Mouse (Mus musculus) midbrain, embryonic 12.5 days (tissue): ENCODE data around the gene Copa. TPM values are rescaled to one million over a fixed set of nuclear protein-coding genes. Genes with fewer than 3 reads are reported as not detected.
A peak's percentile ranks its signal among the peaks of the same experiment; 100 is the strongest.

ENCODE experiments used
- ATAC-seq: fragments of 200-750 bp; cut with Nextera tagmentation; 2 replicates; pipeline ENCODE4 v1.8.0; 2017; ENCODE audit warnings: low read depth, moderate TSS enrichment, moderate library complexity; ENCODE audit not compliant: low FRiP score
- H3K27ac ChIP-seq: fragments of 300-500 bp; sonication (generic); replicated peaks from 2 replicates; pipeline ENCODE4 v1.5.1; 2016; ENCODE audit warnings: mild to moderate bottlenecking
- H3K27me3 ChIP-seq: fragments of 300-500 bp; sonication (generic); 2 replicates; pipeline ENCODE4 v1.6.1; 2016; ENCODE audit warnings: mild to moderate bottlenecking
- H3K36me3 ChIP-seq: fragments of 300-500 bp; sonication (generic); 2 replicates; pipeline ENCODE4 v1.6.1; 2016
- H3K4me1 ChIP-seq: fragments of 300-500 bp; sonication (generic); 2 replicates; pipeline ENCODE4 v1.6.1; 2016
- H3K4me2 ChIP-seq: fragments of 300-500 bp; sonication (generic); replicated peaks from 2 replicates; pipeline ENCODE4 v1.6.1; 2016; ENCODE audit warnings: mild to moderate bottlenecking, moderate library complexity
- H3K4me3 ChIP-seq: fragments of 300-500 bp; sonication (generic); 2 replicates; pipeline ENCODE4 v1.5.1; 2016; ENCODE audit warnings: mild to moderate bottlenecking
- H3K9ac ChIP-seq: fragments of 300-500 bp; sonication (generic); replicated peaks from 2 replicates; pipeline ENCODE4 v1.6.1; 2016; ENCODE audit warnings: mild to moderate bottlenecking, moderate library complexity
- H3K9me3 ChIP-seq: fragments of 300-500 bp; sonication (generic); 2 replicates; pipeline ENCODE4 v1.6.1; 2016; ENCODE audit warnings: mild to moderate bottlenecking
- WGBS: fragments of 180-500 bp; shearing (Covaris S2); methylation state at CpG from one replicate; pipeline ENCODE4 v1.1.7; 2016; 5-methylcytosine and 5-hydroxymethylcytosine counted together
- polyA plus RNA-seq: library from polyadenylated mRNA; unstranded; fragments of >200 nt; fragmentation: Nextera tagmentation; extraction: Ambion mirVana; gene quantifications from 2 replicates; pipeline ENCODE4 v1.2.1, GENCODE M21; 2016

The Copa gene
- polyA plus RNA-seq, 1 experiment from 2014 or later, result 219 TPM

GRCm38 (mm10) chr1:172148955-172149815 is 66.9 kb downstream of the Copa start:
- H3K9me3 ChIP-seq, result no peaks in the 10 kb centered on the region
- H3K27ac ChIP-seq, result peak overlapping the region; percentile 92
- WGBS, result 17% methylated on average over 19 of the region's 19 CpGs
- peak overlapping the region; percentile 96 for H3K9ac ChIP-seq
- H3K36me3 ChIP-seq, result peaks cover 35% of the 10 kb centered on the region
- peak overlapping the region; percentile 66 for H3K4me2 ChIP-seq
- peak overlapping the region; percentile 92 for H3K4me3 ChIP-seq
- no peak for ATAC-seq
- peaks cover 18% of the 10 kb centered on the region for H3K4me1 ChIP-seq
- H3K27me3 ChIP-seq, result no peaks in the 10 kb centered on the region

- peaks cover 7% of the 10 kb centered on the region for H3K4me1 ChIP-seq
- no peak overlapping the region for H3K4me2 ChIP-seq
- no peak overlapping the region for H3K4me3 ChIP-seq
- 93% methylated on average over 3 of the region's 3 CpGs for WGBS
- no peaks in the 10 kb centered on the region for H3K9me3 ChIP-seq
- H3K27ac ChIP-seq, result no peak overlapping the region
- H3K36me3 ChIP-seq, result peaks cover 64% of the 10 kb centered on the region
- H3K27me3 ChIP-seq, result no peaks in the 10 kb centered on the region
- no peak for ATAC-seq
- H3K9ac ChIP-seq, result no peak overlapping the region
These were observed 72.2 kb downstream of the Copa start for GRCm38 (mm10) chr1:172154536-172154935.

- peaks cover 57% of the 10 kb centered on the region for H3K36me3 ChIP-seq
- H3K27ac ChIP-seq, result no peak overlapping the region
- no peaks in the 10 kb centered on the region for H3K4me1 ChIP-seq
- 96% methylated on average over 3 of the region's 3 CpGs for WGBS
- H3K9me3 ChIP-seq, result no peaks in the 10 kb centered on the region
- no peaks in the 10 kb centered on the region for H3K27me3 ChIP-seq
- H3K4me3 ChIP-seq, result no peak overlapping the region
- H3K4me2 ChIP-seq, result no peak overlapping the region
- H3K9ac ChIP-seq, result no peak overlapping the region
- no peak for ATAC-seq
These were observed 73.2 kb downstream of the Copa start for GRCm38 (mm10) chr1:172155518-172155917.

- Histone ChIP-seq H3K4me2 (no peak overlapping the region), H3K4me1 (no peaks in the 10 kb centered on the region; the same call in 1 of the 2 replicates), H3K9ac (no peak overlapping the region), H3K4me3 (no peak overlapping the region), H3K36me3 (peaks cover 22% of the 10 kb centered on the region), H3K9me3 (no peaks in the 10 kb centered on the region), H3K27ac (no peak overlapping the region), H3K27me3 (no peaks in the 10 kb centered on the region)
- no peak for ATAC-seq
- WGBS, result 74% methylated on average over 4 of the region's 4 CpGs
These were observed 77.6 kb downstream of the Copa start for GRCm38 (mm10) chr1:172159970-172160369.

GRCm38 (mm10) chr1:172160508-172160907 is 78.2 kb downstream of the Copa start:
- no peak overlapping the region for H3K27ac ChIP-seq
- no peak overlapping the region for H3K9ac ChIP-seq
- H3K4me3 ChIP-seq, result no peak overlapping the region
- H3K27me3 ChIP-seq, result no peaks in the 10 kb centered on the region
- no peaks in the 10 kb centered on the region; the same call in 1 of the 2 replicates for H3K4me1 ChIP-seq
- no peaks in the 10 kb centered on the region for H3K9me3 ChIP-seq
- H3K36me3 ChIP-seq, result peaks cover 17% of the 10 kb centered on the region
- no peak for ATAC-seq
- H3K4me2 ChIP-seq, result no peak overlapping the region

- Histone ChIP-seq H3K4me3 (no peak overlapping the region), H3K4me1 (no peaks in the 10 kb centered on the region; the same call in 1 of the 2 replicates), H3K27me3 (no peaks in the 10 kb centered on the region), H3K9ac (no peak overlapping the region), H3K27ac (no peak overlapping the region), H3K9me3 (no peaks in the 10 kb centered on the region), H3K36me3 (peaks cover 18% of the 10 kb centered on the region), H3K4me2 (no peak overlapping the region)
- 93% methylated on average over 1 of the region's 1 CpGs for WGBS
- ATAC-seq, result no peak; the same call in 1 of the 2 replicates
These were observed 79.7 kb downstream of the Copa start for GRCm38 (mm10) chr1:172162009-172162408.

GRCm38 (mm10) chr1:172162959-172163358 is 80.6 kb downstream of the Copa start:
- 90% methylated on average over 6 of the region's 6 CpGs for WGBS
- Histone ChIP-seq H3K4me1 (no peaks in the 10 kb centered on the region; the same call in 1 of the 2 replicates), H3K27ac (no peak overlapping the region), H3K9ac (no peak overlapping the region), H3K4me3 (no peak overlapping the region), H3K9me3 (no peaks in the 10 kb centered on the region), H3K4me2 (no peak overlapping the region), H3K36me3 (peaks cover 28% of the 10 kb centered on the region), H3K27me3 (no peaks in the 10 kb centered on the region)
- no peak for ATAC-seq

GRCm38 (mm10) chr1:172167911-172168310 is 85.6 kb downstream of the Copa start:
- H3K36me3 ChIP-seq, result peaks cover 68% of the 10 kb centered on the region
- no peaks in the 10 kb centered on the region for H3K9me3 ChIP-seq
- no peak overlapping the region for H3K4me3 ChIP-seq
- H3K27ac ChIP-seq, result no peak overlapping the region
- H3K4me1 ChIP-seq, result no peaks in the 10 kb centered on the region; the same call in 1 of the 2 replicates
- H3K9ac ChIP-seq, result no peak overlapping the region
- ATAC-seq, result no peak
- WGBS, result 75% methylated on average over 5 of the region's 5 CpGs
- no peak overlapping the region for H3K4me2 ChIP-seq
- H3K27me3 ChIP-seq, result no peaks in the 10 kb centered on the region

GRCm38 (mm10) chr1:172169809-172170208 is 87.5 kb downstream of the Copa start:
- Histone ChIP-seq H3K27ac (no peak overlapping the region), H3K4me1 (no peaks in the 10 kb centered on the region), H3K9ac (no peak overlapping the region), H3K4me3 (no peak overlapping the region), H3K36me3 (peaks cover 87% of the 10 kb centered on the region), H3K4me2 (no peak overlapping the region), H3K27me3 (no peaks in the 10 kb centered on the region), H3K9me3 (no peaks in the 10 kb centered on the region)
- ATAC-seq, result no peak
- WGBS, result 99% methylated on average over 5 of the region's 5 CpGs

Other genes with a start within 250 kb of the Copa start
- gene Cd84, start 242.8 kb upstream of the Copa start, polyA plus RNA-seq, result 0.64 and 0.99 TPM in 2 replicates
- gene Gm10521, start 186.9 kb upstream of the Copa start, polyA plus RNA-seq, result 0.09 TPM in 1 of 2 replicates, not detected in the other
- gene Slamf6, start 165.0 kb upstream of the Copa start, polyA plus RNA-seq, result not detected in 2 replicates
- 56.9 and 60.9 TPM in 2 replicates for gene Vangl2, start 54.1 kb upstream of the Copa start, polyA plus RNA-seq
- gene Nhlh1, start 25.0 kb upstream of the Copa start, polyA plus RNA-seq, result 11.1 and 11.5 TPM in 2 replicates
- 123 and 128 TPM in 2 replicates for gene Ncstn, start 266 bp downstream of the Copa start, polyA plus RNA-seq
- 168 and 185 TPM in 2 replicates for gene Pex19, start 44.2 kb downstream of the Copa start, polyA plus RNA-seq
- gene Dcaf8, start 65.6 kb downstream of the Copa start, polyA plus RNA-seq, result 130 and 133 TPM in 2 replicates
- gene Pea15a, start 124.3 kb downstream of the Copa start, polyA plus RNA-seq, result 350 and 356 TPM in 2 replicates
- gene Casq1, start 137.3 kb downstream of the Copa start, polyA plus RNA-seq, result 1.9 and 2.1 TPM in 2 replicates
- not detected in 2 replicates for gene Atp1a4, start 175.9 kb downstream of the Copa start, polyA plus RNA-seq
- gene Igsf8, start 179.1 kb downstream of the Copa start, polyA plus RNA-seq, result 103 and 106 TPM in 2 replicates
- 12.8 and 13.2 TPM in 2 replicates for gene Atp1a2, start 215.5 kb downstream of the Copa start, polyA plus RNA-seq
- 1.7 and 2.7 TPM in 2 replicates for gene Kcnj9, start 246.8 kb downstream of the Copa start, polyA plus RNA-seq